Mouse (Mus musculus) neural tube, embryonic 12.5 days (tissue): ENCODE data around the gene Acvrl1. TPM values are rescaled to one million over a fixed set of nuclear protein-coding genes. Genes with fewer than 3 reads are reported as not detected.

ENCODE experiments used
- ATAC-seq: fragments of 200-750 bp; cut with Nextera tagmentation; 2 replicates; pipeline ENCODE4 v1.8.0; 2017; ENCODE audit warnings: low read depth, mild to moderate bottlenecking, moderate TSS enrichment, moderate library complexity; ENCODE audit not compliant: low FRiP score
- H3K27ac ChIP-seq: fragments of 300-500 bp; sonication (generic); 2 replicates; pipeline ENCODE4 v1.5.1; 2016
- H3K27me3 ChIP-seq: fragments of 300-500 bp; sonication (generic); replicated peaks from 2 replicates; pipeline ENCODE4 v1.6.1; 2016; ENCODE audit warnings: mild to moderate bottlenecking
- H3K36me3 ChIP-seq: fragments of 300-500 bp; sonication (generic); 2 replicates; pipeline ENCODE4 v1.6.1; 2016; ENCODE audit warnings: mild to moderate bottlenecking
- H3K4me1 ChIP-seq: fragments of 300-500 bp; sonication (generic); 2 replicates; pipeline ENCODE4 v1.6.1; 2016
- H3K4me2 ChIP-seq: fragments of 300-500 bp; sonication (generic); replicated peaks from 2 replicates; pipeline ENCODE4 v1.6.1; 2016; ENCODE audit warnings: mild to moderate bottlenecking
- H3K4me3 ChIP-seq: fragments of 300-500 bp; sonication (generic); 2 replicates; pipeline ENCODE4 v1.5.1; 2016
- H3K9ac ChIP-seq: fragments of 300-500 bp; sonication (generic); 2 replicates; pipeline ENCODE4 v1.6.1; 2016; ENCODE audit warnings: mild to moderate bottlenecking
- H3K9me3 ChIP-seq: fragments of 300-500 bp; sonication (generic); 2 replicates; pipeline ENCODE4 v1.6.1; 2016; ENCODE audit warnings: mild to moderate bottlenecking
- WGBS: fragments of 180-500 bp; shearing (Covaris S2); methylation state at CpG from one replicate; pipeline ENCODE4 v1.1.7; 2016; 5-methylcytosine and 5-hydroxymethylcytosine counted together
- polyA plus RNA-seq: library from polyadenylated mRNA; unstranded; fragments of >200 nt; fragmentation: Nextera tagmentation; extraction: Ambion mirVana; gene quantifications from 2 replicates; pipeline ENCODE4 v1.2.1, GENCODE M21; 2016

Acvrl1 gene
- polyA plus RNA-seq, 1 experiment from 2014 or later: 8.3 TPM

- WGBS: 11% methylated on average over 19 of the region's 19 CpGs
- no peaks in the 10 kb centered on the region; the same call in 1 of the 2 replicates for H3K27me3 ChIP-seq
- H3K4me1 ChIP-seq: peaks cover 32% of the 10 kb centered on the region
- ATAC-seq: peak; percentile 79
- no peaks in the 10 kb centered on the region for H3K9me3 ChIP-seq
- H3K36me3 ChIP-seq: no peaks in the 10 kb centered on the region
- H3K4me2 ChIP-seq: peak overlapping the region; percentile 50
- no peak overlapping the region for H3K4me3 ChIP-seq
- H3K27ac ChIP-seq: no peak overlapping the region
- H3K9ac ChIP-seq: 0 out of 2 replicates have a peak overlapping the region, but pooled peaks have one; percentile 29
These were observed 17.2 kb downstream of the Acvrl1 start for GRCm38 (mm10) chr15:101145424-101146099.

GRCm38 (mm10) chr15:101146100-101146965, 18.0 kb downstream of the Acvrl1 start:
- ATAC-seq: no peak
- H3K27ac ChIP-seq: no peak overlapping the region
- H3K9me3 ChIP-seq: no peaks in the 10 kb centered on the region
- no peaks in the 10 kb centered on the region; the same call in 1 of the 2 replicates for H3K27me3 ChIP-seq
- WGBS: 72% methylated on average over 15 of the region's 15 CpGs
- H3K4me3 ChIP-seq: no peak overlapping the region
- no peak overlapping the region for H3K9ac ChIP-seq
- peak overlapping the region; percentile 50 for H3K4me2 ChIP-seq
- peaks cover 28% of the 10 kb centered on the region for H3K4me1 ChIP-seq
- H3K36me3 ChIP-seq: no peaks in the 10 kb centered on the region

GRCm38 (mm10) chr15:101147115-101147909, 19.0 kb downstream of the Acvrl1 start:
- no peak for ATAC-seq
- Histone ChIP-seq H3K27me3 (peaks cover 4% of the 10 kb centered on the region; the same call in 1 of the 2 replicates), H3K27ac (no peak overlapping the region), H3K4me3 (no peak overlapping the region), H3K9ac (no peak overlapping the region), H3K36me3 (no peaks in the 10 kb centered on the region), H3K4me1 (peaks cover 28% of the 10 kb centered on the region), H3K4me2 (no peak overlapping the region), H3K9me3 (no peaks in the 10 kb centered on the region)
- 77% methylated on average over 16 of the region's 16 CpGs for WGBS

- WGBS: 71% methylated on average over 6 of the region's 6 CpGs
- no peak overlapping the region for H3K27ac ChIP-seq
These were observed 19.6 kb downstream of the Acvrl1 start for GRCm38 (mm10) chr15:101147910-101148273.

GRCm38 (mm10) chr15:101148604-101149003, 20.3 kb downstream of the Acvrl1 start:
- Histone ChIP-seq H3K27me3 (0 out of 2 replicates have a peak, but pooled peaks cover 4% of the 10 kb centered on the region), H3K4me2 (no peak overlapping the region), H3K36me3 (no peaks in the 10 kb centered on the region), H3K4me3 (no peak overlapping the region), H3K4me1 (peaks cover 18% of the 10 kb centered on the region), H3K9ac (no peak overlapping the region), H3K9me3 (no peaks in the 10 kb centered on the region), H3K27ac (no peak overlapping the region)
- WGBS: 84% methylated on average over 6 of the region's 6 CpGs
- ATAC-seq: no peak

More at GRCm38 (mm10) chr15:101147910-101148273, 19.6 kb downstream of the Acvrl1 start:
- H3K9me3 ChIP-seq: no peaks in the 10 kb centered on the region
- 0 out of 2 replicates have a peak, but pooled peaks cover 4% of the 10 kb centered on the region for H3K27me3 ChIP-seq
- no peaks in the 10 kb centered on the region for H3K36me3 ChIP-seq
- peaks cover 25% of the 10 kb centered on the region for H3K4me1 ChIP-seq
- H3K4me3 ChIP-seq: no peak overlapping the region
- ATAC-seq: no peak
- H3K4me2 ChIP-seq: no peak overlapping the region
- H3K9ac ChIP-seq: no peak overlapping the region

- no peaks in the 10 kb centered on the region for H3K4me1 ChIP-seq
- no peaks in the 10 kb centered on the region for H3K36me3 ChIP-seq
- no peak overlapping the region for H3K4me3 ChIP-seq
- no peak for ATAC-seq
- H3K9me3 ChIP-seq: no peaks in the 10 kb centered on the region
- WGBS: 77% methylated on average over 9 of the region's 9 CpGs
- no peak overlapping the region for H3K4me2 ChIP-seq
- H3K9ac ChIP-seq: no peak overlapping the region
- H3K27me3 ChIP-seq: 0 out of 2 replicates have a peak, but pooled peaks cover 4% of the 10 kb centered on the region
- no peak overlapping the region for H3K27ac ChIP-seq
These were observed 23.3 kb downstream of the Acvrl1 start for GRCm38 (mm10) chr15:101151409-101152261.

- no peak for ATAC-seq
- H3K27me3 ChIP-seq: 0 out of 2 replicates have a peak, but pooled peaks cover 4% of the 10 kb centered on the region
- H3K36me3 ChIP-seq: no peaks in the 10 kb centered on the region
- 86% methylated on average over 7 of the region's 7 CpGs for WGBS
- no peak overlapping the region for H3K9ac ChIP-seq
- H3K4me3 ChIP-seq: no peak overlapping the region
- no peaks in the 10 kb centered on the region for H3K9me3 ChIP-seq
- H3K27ac ChIP-seq: no peak overlapping the region
- no peaks in the 10 kb centered on the region for H3K4me1 ChIP-seq
- no peak overlapping the region for H3K4me2 ChIP-seq
These were observed 26.6 kb downstream of the Acvrl1 start for GRCm38 (mm10) chr15:101154700-101155616.

GRCm38 (mm10) chr15:101160128-101160527, 31.8 kb downstream of the Acvrl1 start:
- peaks cover 28% of the 10 kb centered on the region for H3K4me1 ChIP-seq
- H3K4me2 ChIP-seq: peak overlapping the region; percentile 49
- no peak overlapping the region for H3K27ac ChIP-seq
- 10% methylated on average over 1 of the region's 1 CpGs for WGBS
- no peak overlapping the region for H3K4me3 ChIP-seq
- 0 out of 2 replicates have a peak overlapping the region, but pooled peaks have one; percentile 29 for H3K9ac ChIP-seq
- H3K9me3 ChIP-seq: no peaks in the 10 kb centered on the region
- ATAC-seq: 0 out of 2 replicates have a peak, but pooled peaks have one; percentile 10
- H3K27me3 ChIP-seq: no peaks in the 10 kb centered on the region
- H3K36me3 ChIP-seq: no peaks in the 10 kb centered on the region

- WGBS: 11% methylated on average over 7 of the region's 7 CpGs
- H3K4me3 ChIP-seq: no peak overlapping the region
These were observed 32.3 kb downstream of the Acvrl1 start for GRCm38 (mm10) chr15:101160591-101160990.

GRCm38 (mm10) chr15:101161534-101161933, 33.2 kb downstream of the Acvrl1 start:
- Histone ChIP-seq H3K27ac (no peak overlapping the region), H3K4me1 (peaks cover 28% of the 10 kb centered on the region), H3K36me3 (no peaks in the 10 kb centered on the region), H3K4me3 (no peak overlapping the region), H3K4me2 (no peak overlapping the region), H3K9ac (no peak overlapping the region), H3K9me3 (no peaks in the 10 kb centered on the region), H3K27me3 (no peaks in the 10 kb centered on the region)
- 83% methylated on average over 7 of the region's 7 CpGs for WGBS
- no peak for ATAC-seq

More at GRCm38 (mm10) chr15:101160591-101160990, 32.3 kb downstream of the Acvrl1 start:
- Histone ChIP-seq H3K27ac (no peak overlapping the region), H3K27me3 (no peaks in the 10 kb centered on the region), H3K36me3 (no peaks in the 10 kb centered on the region), H3K9ac (0 out of 2 replicates have a peak overlapping the region, but pooled peaks have one; percentile 29), H3K9me3 (no peaks in the 10 kb centered on the region), H3K4me1 (peaks cover 28% of the 10 kb centered on the region), H3K4me2 (peak overlapping the region; percentile 49)
- ATAC-seq: peak; percentile 73; the same call in 1 of the 2 replicates
